Mouse (Mus musculus): ENCODE data around the gene Slc12a8. TPM values are rescaled to one million over a fixed set of nuclear protein-coding genes. Genes with fewer than 3 reads are reported as not detected.

The Slc12a8 gene
- polyA plus RNA-seq, 1 experiment from 2014 or later = 0.65 TPM

- no peak overlapping the region for H3K9ac ChIP-seq
- no peak overlapping the region for H3K27ac ChIP-seq
- no peaks in the 10 kb centered on the region for H3K36me3 ChIP-seq (replicated peaks)
- no peak for ATAC-seq (replicated peaks)
- no peak overlapping the region for H3K4me2 ChIP-seq
- WGBS = 62% methylated on average over 5 of the region's 5 CpGs
- no peaks in the 10 kb centered on the region for H3K9me3 ChIP-seq
- H3K4me3 ChIP-seq = no peak overlapping the region
- H3K4me1 ChIP-seq = peaks cover 38% of the 10 kb centered on the region
- no peaks in the 10 kb centered on the region for H3K27me3 ChIP-seq (replicated peaks)
Measured at GRCm38 (mm10) chr16:33700584-33700983, 183.5 kb downstream of the Slc12a8 start.

GRCm38 (mm10) chr16:33701872-33702271 is 184.7 kb downstream of the Slc12a8 start:
- Histone ChIP-seq H3K27me3 (replicated peaks) (no peaks in the 10 kb centered on the region), H3K27ac (no peak overlapping the region), H3K4me1 (peaks cover 32% of the 10 kb centered on the region), H3K9me3 (no peaks in the 10 kb centered on the region), H3K36me3 (replicated peaks) (no peaks in the 10 kb centered on the region), H3K9ac (no peak overlapping the region), H3K4me2 (no peak overlapping the region), H3K4me3 (no peak overlapping the region)
- ATAC-seq (replicated peaks) = no peak
- 94% methylated on average over 4 of the region's 4 CpGs for WGBS

GRCm38 (mm10) chr16:33704289-33704688 is 187.2 kb downstream of the Slc12a8 start:
- no peak overlapping the region for H3K4me3 ChIP-seq
- no peaks in the 10 kb centered on the region for H3K36me3 ChIP-seq (replicated peaks)
- no peaks in the 10 kb centered on the region for H3K9me3 ChIP-seq
- WGBS = 72% methylated on average over 9 of the region's 9 CpGs
- H3K27me3 ChIP-seq (replicated peaks) = no peaks in the 10 kb centered on the region
- H3K4me1 ChIP-seq = peaks cover 17% of the 10 kb centered on the region
- H3K9ac ChIP-seq = no peak overlapping the region
- no peak overlapping the region for H3K4me2 ChIP-seq
- ATAC-seq (replicated peaks) = no peak
- no peak overlapping the region for H3K27ac ChIP-seq

- Histone ChIP-seq H3K27ac (no peak overlapping the region), H3K27me3 (replicated peaks) (no peaks in the 10 kb centered on the region), H3K9ac (no peak overlapping the region)
Measured at GRCm38 (mm10) chr16:33705258-33705657, 188.1 kb downstream of the Slc12a8 start.

GRCm38 (mm10) chr16:33706111-33706890 is 189.2 kb downstream of the Slc12a8 start:
- Histone ChIP-seq H3K4me1 (peaks cover 23% of the 10 kb centered on the region), H3K9me3 (no peaks in the 10 kb centered on the region), H3K4me2 (no peak overlapping the region), H3K27ac (no peak overlapping the region), H3K9ac (no peak overlapping the region), H3K4me3 (no peak overlapping the region), H3K36me3 (replicated peaks) (no peaks in the 10 kb centered on the region), H3K27me3 (replicated peaks) (no peaks in the 10 kb centered on the region)
- ATAC-seq (replicated peaks) = no peak
- 81% methylated on average over 14 of the region's 14 CpGs for WGBS

More at GRCm38 (mm10) chr16:33705258-33705657, 188.1 kb downstream of the Slc12a8 start:
- H3K4me1 ChIP-seq = peaks cover 17% of the 10 kb centered on the region
- ATAC-seq (replicated peaks) = no peak
- H3K9me3 ChIP-seq = no peaks in the 10 kb centered on the region
- H3K36me3 ChIP-seq (replicated peaks) = no peaks in the 10 kb centered on the region
- WGBS = 43% methylated on average over 6 of the region's 6 CpGs
- no peak overlapping the region for H3K4me3 ChIP-seq
- H3K4me2 ChIP-seq = no peak overlapping the region

GRCm38 (mm10) chr16:33708031-33708430 is 190.9 kb downstream of the Slc12a8 start:
- WGBS = 93% methylated on average over 10 of the region's 10 CpGs
- no peak overlapping the region for H3K4me2 ChIP-seq
- no peaks in the 10 kb centered on the region for H3K36me3 ChIP-seq (replicated peaks)
- no peak overlapping the region for H3K9ac ChIP-seq
- no peaks in the 10 kb centered on the region for H3K9me3 ChIP-seq
- peaks cover 23% of the 10 kb centered on the region for H3K4me1 ChIP-seq
- no peak overlapping the region for H3K27ac ChIP-seq
- no peaks in the 10 kb centered on the region for H3K27me3 ChIP-seq (replicated peaks)
- H3K4me3 ChIP-seq = no peak overlapping the region
- ATAC-seq (replicated peaks) = no peak

- WGBS = 95% methylated on average over 12 of the region's 12 CpGs
Measured at GRCm38 (mm10) chr16:33708585-33709397, 191.7 kb downstream of the Slc12a8 start.

More at GRCm38 (mm10) chr16:33708585-33709397, 191.7 kb downstream of the Slc12a8 start:
- H3K4me3 ChIP-seq = no peak overlapping the region
- no peak overlapping the region for H3K27ac ChIP-seq
- H3K4me2 ChIP-seq = no peak overlapping the region
- no peak for ATAC-seq (replicated peaks)
- no peak overlapping the region for H3K9ac ChIP-seq
- H3K4me1 ChIP-seq = peaks cover 20% of the 10 kb centered on the region
- no peaks in the 10 kb centered on the region for H3K9me3 ChIP-seq
- H3K27me3 ChIP-seq (replicated peaks) = no peaks in the 10 kb centered on the region
- no peaks in the 10 kb centered on the region for H3K36me3 ChIP-seq (replicated peaks)

Other genes starting within 250 kb of the Slc12a8 start
- 50.2 and 54.2 TPM in 2 replicates for gene Zfp148, start 136.5 kb upstream of the Slc12a8 start, polyA plus RNA-seq (2015; fragmentation: Nextera tagmentation; extraction: Ambion mirVana)
- 14.2 and 14.5 TPM in 2 replicates for gene Heg1, start 167.0 kb downstream of the Slc12a8 start, polyA plus RNA-seq (2015; fragmentation: Nextera tagmentation; extraction: Ambion mirVana)